Mouse (Mus musculus) heart, embryonic 13.5 days (tissue): Measurements from ENCODE around the gene Cntn6. TPM values are rescaled to one million over a fixed set of nuclear protein-coding genes. Genes with fewer than 3 reads are reported as not detected.

Source experiments
- ATAC-seq: fragments of 200-750 bp; cut with Nextera tagmentation; 2 replicates; pipeline ENCODE4 v1.8.0; 2017; ENCODE audit warnings: moderate TSS enrichment; ENCODE audit not compliant: insufficient number of reproducible peaks, low FRiP score, low TSS enrichment; ENCODE audit errors: extremely low read depth
- H3K27ac ChIP-seq: fragments of 300-500 bp; sonication (generic); replicated peaks from 2 replicates; pipeline ENCODE4 v1.5.1; 2015; ENCODE audit warnings: moderate library complexity, mild to moderate bottlenecking, inconsistent platforms
- H3K27me3 ChIP-seq: fragments of 300-500 bp; sonication (generic); replicated peaks from 2 replicates; pipeline ENCODE4 v1.6.1; 2015; ENCODE audit warnings: mild to moderate bottlenecking, inconsistent platforms
- H3K36me3 ChIP-seq: fragments of 300-500 bp; sonication (generic); 2 replicates; pipeline ENCODE4 v1.6.1; 2015; ENCODE audit warnings: mild to moderate bottlenecking, inconsistent platforms
- H3K4me1 ChIP-seq: fragments of 300-500 bp; sonication (generic); 2 replicates; pipeline ENCODE4 v1.6.1; 2015; ENCODE audit warnings: inconsistent platforms
- H3K4me2 ChIP-seq: fragments of 300-500 bp; sonication (generic); 2 replicates; pipeline ENCODE4 v1.6.1; 2015; ENCODE audit warnings: inconsistent platforms, mild to moderate bottlenecking, moderate library complexity
- H3K4me3 ChIP-seq: fragments of 300-500 bp; sonication (generic); 2 replicates; pipeline ENCODE4 v1.5.1; 2015; ENCODE audit warnings: moderate library complexity, mild to moderate bottlenecking, inconsistent platforms
- H3K9ac ChIP-seq: fragments of 300-500 bp; sonication (generic); 2 replicates; pipeline ENCODE4 v1.6.1; 2015; ENCODE audit warnings: inconsistent platforms, mild to moderate bottlenecking, moderate library complexity
- H3K9me3 ChIP-seq: fragments of 300-500 bp; sonication (generic); 2 replicates; pipeline ENCODE4 v1.6.1; 2016; ENCODE audit warnings: inconsistent platforms
- WGBS: fragments of 180-500 bp; shearing (Covaris S2); methylation state at CpG from one replicate; pipeline ENCODE4 v1.1.7; 2015; ENCODE audit warnings: mixed read lengths; 5-methylcytosine and 5-hydroxymethylcytosine counted together
- polyA plus RNA-seq: library from polyadenylated mRNA; unstranded; fragments of >200 nt; fragmentation: Nextera tagmentation; extraction: Ambion mirVana; gene quantifications from 2 replicates; pipeline ENCODE4 v1.2.1, GENCODE M21; 2015

Gene Cntn6
- polyA plus RNA-seq, 1 experiment from 2014 or later: 0.28 TPM

DNA sequence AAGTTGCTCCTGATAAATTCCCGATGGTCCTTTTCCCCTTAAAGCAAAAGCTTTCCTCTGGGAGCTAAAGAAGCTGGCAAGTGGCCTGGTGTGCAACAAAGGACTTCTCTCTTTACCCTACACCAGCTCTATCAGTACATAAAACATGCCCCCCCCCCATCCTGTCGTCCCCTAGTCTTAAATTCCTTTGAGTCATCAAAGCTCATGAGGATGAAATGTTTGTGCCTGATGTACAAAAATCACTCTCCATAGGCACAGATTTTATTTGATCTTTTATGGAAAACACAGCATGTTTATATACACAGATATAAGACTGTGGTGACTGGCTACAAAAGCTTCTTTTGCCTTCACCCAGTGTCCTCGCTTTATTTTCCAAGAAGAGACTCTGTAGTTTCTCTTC lies 112.6 kb downstream of the Cntn6 start:
- H3K4me2 ChIP-seq: no peak overlapping the region
- no peak overlapping the region for H3K4me3 ChIP-seq
- H3K4me1 ChIP-seq: no peaks in the 10 kb centered on the region
- no peaks in the 10 kb centered on the region for H3K36me3 ChIP-seq
- no peak overlapping the region for H3K27ac ChIP-seq
- H3K9ac ChIP-seq: no peak overlapping the region
- no peaks in the 10 kb centered on the region for H3K27me3 ChIP-seq
- ATAC-seq: no peak
- WGBS: 36% methylated on average over 3 of the region's 3 CpGs
- H3K9me3 ChIP-seq: no peaks in the 10 kb centered on the region

GRCm38 (mm10) chr6:104653518-104653917 lies 160.9 kb downstream of the Cntn6 start:
- no peak for ATAC-seq
- H3K27ac ChIP-seq: no peak overlapping the region

GRCm38 (mm10) chr6:104668701-104669100 lies 176.1 kb downstream of the Cntn6 start:
- Histone ChIP-seq H3K9ac (no peak overlapping the region), H3K4me3 (no peak overlapping the region), H3K36me3 (no peaks in the 10 kb centered on the region), H3K4me1 (no peaks in the 10 kb centered on the region), H3K4me2 (no peak overlapping the region), H3K27me3 (no peaks in the 10 kb centered on the region), H3K9me3 (no peaks in the 10 kb centered on the region), H3K27ac (no peak overlapping the region)
- WGBS: 74% methylated on average over 2 of the region's 2 CpGs
- ATAC-seq: no peak

More at GRCm38 (mm10) chr6:104653518-104653917, 160.9 kb downstream of the Cntn6 start:
- WGBS: 77% methylated on average over 3 of the region's 3 CpGs
- H3K27me3 ChIP-seq: no peaks in the 10 kb centered on the region
- no peaks in the 10 kb centered on the region for H3K4me1 ChIP-seq
- H3K4me2 ChIP-seq: no peak overlapping the region
- H3K36me3 ChIP-seq: no peaks in the 10 kb centered on the region
- no peaks in the 10 kb centered on the region for H3K9me3 ChIP-seq
- no peak overlapping the region for H3K4me3 ChIP-seq
- H3K9ac ChIP-seq: no peak overlapping the region

GRCm38 (mm10) chr6:104674249-104674648 lies 181.7 kb downstream of the Cntn6 start:
- Histone ChIP-seq H3K4me2 (no peak overlapping the region), H3K4me1 (no peaks in the 10 kb centered on the region), H3K27ac (no peak overlapping the region), H3K9me3 (no peaks in the 10 kb centered on the region), H3K4me3 (no peak overlapping the region), H3K27me3 (no peaks in the 10 kb centered on the region), H3K36me3 (no peaks in the 10 kb centered on the region), H3K9ac (no peak overlapping the region)
- no peak for ATAC-seq

- no peaks in the 10 kb centered on the region for H3K4me1 ChIP-seq
- no peaks in the 10 kb centered on the region for H3K36me3 ChIP-seq
- H3K9me3 ChIP-seq: no peaks in the 10 kb centered on the region
- H3K27ac ChIP-seq: no peak overlapping the region
- H3K9ac ChIP-seq: no peak overlapping the region
- H3K4me3 ChIP-seq: no peak overlapping the region
- H3K4me2 ChIP-seq: no peak overlapping the region
- ATAC-seq: no peak
- no peaks in the 10 kb centered on the region for H3K27me3 ChIP-seq
- WGBS: 71% methylated on average over 1 of the region's 1 CpGs
Observed at GRCm38 (mm10) chr6:104679809-104680495, 187.4 kb downstream of the Cntn6 start.

DNA sequence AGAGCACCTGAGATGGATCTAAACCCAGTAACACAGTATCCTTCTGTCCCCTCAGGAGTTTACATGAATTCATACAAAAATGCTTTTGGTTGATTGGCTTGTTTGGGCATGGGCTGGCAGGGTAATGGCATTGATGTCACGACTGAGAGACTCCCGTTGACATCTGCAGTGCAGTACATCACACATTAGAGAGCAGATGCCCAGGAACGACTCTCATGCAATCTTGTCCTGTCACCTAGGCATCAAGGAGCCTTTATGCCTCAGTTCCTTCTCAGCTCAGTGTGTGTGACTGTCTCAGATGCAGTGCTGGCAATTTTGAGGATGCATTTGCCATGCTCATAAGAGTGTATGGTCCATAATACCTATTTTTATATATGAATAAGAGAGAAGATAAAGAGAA lies 195.4 kb downstream of the Cntn6 start:
- Histone ChIP-seq H3K9ac (no peak overlapping the region), H3K4me3 (no peak overlapping the region), H3K4me2 (no peak overlapping the region), H3K9me3 (no peaks in the 10 kb centered on the region), H3K36me3 (no peaks in the 10 kb centered on the region), H3K27ac (no peak overlapping the region), H3K4me1 (no peaks in the 10 kb centered on the region), H3K27me3 (no peaks in the 10 kb centered on the region)
- no peak for ATAC-seq
- 72% methylated on average over 3 of the region's 3 CpGs for WGBS

DNA sequence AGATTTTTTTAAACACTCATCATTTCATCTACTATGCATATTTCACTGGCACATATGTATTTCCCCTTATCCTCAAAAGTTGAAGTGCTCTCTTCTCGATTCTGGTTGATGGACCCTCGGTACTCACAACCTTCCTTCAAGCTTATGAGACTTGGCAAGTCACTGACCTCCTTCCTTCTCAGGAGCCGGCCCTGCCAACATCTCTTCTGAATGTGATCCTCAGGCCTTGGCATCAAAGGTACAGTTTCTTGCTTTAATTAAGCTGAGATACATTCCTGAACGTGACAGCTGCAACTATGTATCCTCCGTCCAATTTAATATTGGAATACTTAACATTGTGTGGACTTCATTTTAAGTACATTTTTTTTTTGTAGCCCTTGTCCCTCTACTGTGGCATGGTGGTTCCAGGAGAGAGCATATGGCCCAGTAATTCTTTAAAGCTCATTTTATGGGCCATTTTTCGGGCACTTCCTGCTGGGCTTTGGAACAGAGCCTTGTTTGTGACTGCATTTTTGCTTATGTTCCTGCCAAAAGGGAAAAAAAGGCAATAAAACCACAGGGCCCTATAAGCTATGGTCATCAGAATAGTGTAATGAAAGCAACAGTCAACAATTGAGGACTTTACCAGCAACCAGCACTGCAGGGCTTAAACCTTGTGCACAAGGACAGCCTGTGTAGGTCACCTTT lies 196.0 kb downstream of the Cntn6 start:
- no peak overlapping the region for H3K4me3 ChIP-seq
- no peaks in the 10 kb centered on the region for H3K4me1 ChIP-seq
- no peak overlapping the region for H3K4me2 ChIP-seq
- H3K27me3 ChIP-seq: no peaks in the 10 kb centered on the region
- no peak overlapping the region for H3K9ac ChIP-seq
- 71% methylated on average over 6 of the region's 6 CpGs for WGBS
- no peak overlapping the region for H3K27ac ChIP-seq
- no peaks in the 10 kb centered on the region for H3K36me3 ChIP-seq
- ATAC-seq: no peak
- H3K9me3 ChIP-seq: no peaks in the 10 kb centered on the region

GRCm38 (mm10) chr6:104728571-104728970 lies 236.0 kb downstream of the Cntn6 start:
- no peak for ATAC-seq
- H3K4me2 ChIP-seq: no peak overlapping the region
- no peak overlapping the region for H3K9ac ChIP-seq
- WGBS: 84% methylated on average over 1 of the region's 1 CpGs
- H3K27me3 ChIP-seq: no peaks in the 10 kb centered on the region
- no peak overlapping the region for H3K27ac ChIP-seq
- no peaks in the 10 kb centered on the region for H3K4me1 ChIP-seq
- H3K4me3 ChIP-seq: no peak overlapping the region
- no peaks in the 10 kb centered on the region for H3K9me3 ChIP-seq
- H3K36me3 ChIP-seq: no peaks in the 10 kb centered on the region

DNA sequence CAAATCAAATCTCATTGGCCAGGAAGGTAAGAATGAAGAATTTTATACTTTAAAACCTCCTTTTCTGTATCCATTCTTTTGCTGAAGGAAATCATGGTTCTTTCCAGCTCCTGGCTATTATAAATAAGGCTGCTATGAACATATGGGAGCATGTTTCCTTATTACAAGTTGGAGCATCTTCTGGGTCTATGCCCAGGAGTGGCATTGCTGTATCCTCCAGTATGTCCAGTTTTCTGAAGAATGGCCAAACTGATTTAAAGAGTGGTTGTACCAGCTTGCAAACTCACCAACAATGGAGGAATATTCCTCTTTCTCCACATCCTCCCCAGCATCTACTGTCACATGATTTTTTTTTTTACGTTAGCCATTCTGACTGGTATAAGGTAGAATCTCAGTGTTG lies 241.7 kb downstream of the Cntn6 start:
- Histone ChIP-seq H3K4me3 (no peak overlapping the region), H3K9ac (no peak overlapping the region), H3K27me3 (no peaks in the 10 kb centered on the region), H3K27ac (no peak overlapping the region), H3K4me1 (no peaks in the 10 kb centered on the region), H3K36me3 (no peaks in the 10 kb centered on the region), H3K9me3 (no peaks in the 10 kb centered on the region), H3K4me2 (no peak overlapping the region)
- 87% methylated on average over 1 of the region's 1 CpGs for WGBS
- no peak for ATAC-seq

GRCm38 (mm10) chr6:104738999-104739398 lies 246.4 kb downstream of the Cntn6 start:
- no peak overlapping the region for H3K4me3 ChIP-seq
- no peak overlapping the region for H3K9ac ChIP-seq
- 75% methylated on average over 4 of the region's 4 CpGs for WGBS
- H3K36me3 ChIP-seq: no peaks in the 10 kb centered on the region
- no peaks in the 10 kb centered on the region for H3K27me3 ChIP-seq
- H3K4me1 ChIP-seq: no peaks in the 10 kb centered on the region
- H3K27ac ChIP-seq: no peak overlapping the region
- no peak for ATAC-seq
- no peaks in the 10 kb centered on the region for H3K9me3 ChIP-seq
- H3K4me2 ChIP-seq: no peak overlapping the region

DNA sequence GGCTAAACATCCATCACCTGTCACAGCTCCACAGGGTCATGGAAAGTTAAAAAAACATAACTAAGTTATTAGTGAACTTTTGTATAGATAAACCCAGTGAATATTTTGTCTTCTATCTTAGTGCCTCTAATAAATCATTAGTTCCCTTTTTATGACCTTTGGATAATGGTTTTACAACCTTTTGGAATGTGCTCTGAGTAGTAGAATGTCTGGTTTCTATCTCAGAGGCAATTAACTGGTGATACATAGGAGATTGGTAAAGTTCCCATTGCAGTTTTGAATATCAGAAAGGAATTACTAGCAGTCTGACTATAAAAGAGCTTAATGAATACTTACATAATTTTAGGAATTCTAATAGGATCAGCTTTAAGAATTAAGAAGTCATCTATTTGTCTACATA lies 265.5 kb downstream of the Cntn6 start:
- ATAC-seq: no peak
- no peaks in the 10 kb centered on the region; the same call in 1 of the 2 replicates for H3K9me3 ChIP-seq
- H3K36me3 ChIP-seq: no peaks in the 10 kb centered on the region
- no peak overlapping the region for H3K27ac ChIP-seq
- H3K9ac ChIP-seq: no peak overlapping the region
- no peak overlapping the region for H3K4me2 ChIP-seq
- H3K27me3 ChIP-seq: no peaks in the 10 kb centered on the region
- no peak overlapping the region for H3K4me3 ChIP-seq
- no peaks in the 10 kb centered on the region for H3K4me1 ChIP-seq

- ATAC-seq: no peak
- Histone ChIP-seq H3K27ac (no peak overlapping the region), H3K4me1 (no peaks in the 10 kb centered on the region), H3K9me3 (no peaks in the 10 kb centered on the region; the same call in 1 of the 2 replicates), H3K4me2 (no peak overlapping the region), H3K4me3 (no peak overlapping the region), H3K36me3 (no peaks in the 10 kb centered on the region), H3K9ac (no peak overlapping the region), H3K27me3 (no peaks in the 10 kb centered on the region)
- 86% methylated on average over 3 of the region's 3 CpGs for WGBS
Observed at GRCm38 (mm10) chr6:104761226-104761625, 268.6 kb downstream of the Cntn6 start.
